Mouse (Mus musculus): ENCODE measurements around the gene Zfp933.

Gene Zfp933

DNA sequence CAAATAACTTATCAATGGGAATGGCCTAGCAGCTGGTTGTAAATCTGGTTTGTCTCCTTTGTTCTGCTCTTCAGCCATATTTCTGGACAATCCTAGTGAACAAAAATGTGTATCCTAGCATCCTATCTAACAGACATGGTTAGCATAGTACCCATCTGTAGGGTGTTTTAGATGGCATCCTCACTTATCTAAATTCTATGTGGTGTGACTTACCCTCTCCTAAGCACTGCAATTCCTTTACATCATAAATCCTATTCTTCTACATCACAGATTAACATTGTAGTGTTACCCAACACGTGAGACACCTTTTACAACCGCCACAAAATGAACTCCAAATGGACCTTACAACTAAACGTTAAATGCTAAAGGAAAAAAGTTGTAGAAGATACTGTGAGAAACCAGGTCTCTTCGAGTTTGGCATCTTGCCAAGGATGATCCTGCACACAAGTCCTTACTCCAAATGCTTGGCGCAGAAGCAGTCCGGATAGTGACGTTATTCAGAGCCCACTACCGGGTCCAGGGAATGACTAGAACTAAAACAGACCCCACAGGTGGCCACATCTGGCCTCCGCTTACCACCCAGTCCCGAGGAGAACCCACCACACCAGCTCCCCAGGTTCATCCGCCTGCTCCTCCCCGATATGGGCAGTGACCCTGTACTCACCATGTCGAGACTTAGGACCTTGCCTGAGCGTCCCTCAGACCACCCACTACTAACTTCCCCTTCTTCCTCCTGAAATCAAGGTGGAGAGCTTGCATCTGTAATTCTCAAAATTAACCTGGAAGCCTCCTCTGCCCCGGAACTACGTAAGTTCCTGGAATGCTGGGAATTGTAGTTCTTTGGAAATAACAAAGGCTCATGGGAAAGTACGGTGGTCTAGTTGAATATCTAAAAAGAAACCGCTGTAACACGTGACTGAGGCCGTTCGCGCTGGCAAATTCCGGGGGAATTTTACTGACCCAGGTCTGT is at the start of gene Zfp933:
TSS of gene Zfp933 (minus strand) at position 753 of the 970 bp plus-strand sequence.
- DNase-seq = peak; percentile 92

GRCm38 (mm10) chr4:147897348-147897747 is 49.2 kb upstream of the Zfp933 start:
- no peak for DNase-seq

DNA sequence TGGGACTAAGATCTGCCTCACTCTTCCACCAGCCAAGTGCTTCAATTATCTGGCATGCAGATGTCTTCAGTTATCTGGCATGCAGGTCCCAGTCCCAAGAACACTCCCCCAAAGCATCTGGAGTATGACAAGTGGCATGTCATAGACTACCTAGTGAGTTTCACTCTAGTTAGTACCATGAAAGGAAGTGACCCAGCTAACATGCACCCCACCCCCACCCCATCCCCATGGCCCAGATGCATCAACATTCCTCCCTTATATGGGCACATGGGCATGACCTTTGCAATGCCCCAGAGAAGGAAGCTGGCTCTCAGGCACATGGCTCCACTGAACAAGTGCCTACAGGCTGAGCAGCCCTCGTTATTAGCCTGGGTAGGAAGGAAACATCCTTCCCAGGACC is 48.2 kb upstream of the Zfp933 start:
- DNase-seq = no peak

- no peak for DNase-seq
Measured at GRCm38 (mm10) chr4:147895815-147896330, 47.7 kb upstream of the Zfp933 start.

DNA sequence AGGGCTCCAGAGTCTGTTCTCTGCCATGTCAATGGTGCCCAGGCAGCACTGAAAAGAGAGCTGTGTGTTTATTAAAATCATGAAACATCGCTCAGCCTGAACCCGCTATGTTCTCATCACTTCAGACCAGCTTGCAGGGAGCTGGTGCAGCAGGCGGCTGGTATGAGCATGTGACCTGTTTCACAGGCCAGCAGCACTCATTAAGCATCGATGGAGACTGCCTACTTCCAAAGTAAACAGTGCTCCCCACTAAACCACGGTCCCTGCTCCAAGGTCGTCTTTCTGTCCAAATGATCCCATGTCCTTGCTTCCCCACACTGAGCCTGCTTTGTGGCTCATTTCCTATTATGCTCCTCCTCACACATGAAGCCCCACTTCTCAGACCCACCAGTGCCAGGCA is 42.2 kb upstream of the Zfp933 start:
- no peak for DNase-seq

DNA sequence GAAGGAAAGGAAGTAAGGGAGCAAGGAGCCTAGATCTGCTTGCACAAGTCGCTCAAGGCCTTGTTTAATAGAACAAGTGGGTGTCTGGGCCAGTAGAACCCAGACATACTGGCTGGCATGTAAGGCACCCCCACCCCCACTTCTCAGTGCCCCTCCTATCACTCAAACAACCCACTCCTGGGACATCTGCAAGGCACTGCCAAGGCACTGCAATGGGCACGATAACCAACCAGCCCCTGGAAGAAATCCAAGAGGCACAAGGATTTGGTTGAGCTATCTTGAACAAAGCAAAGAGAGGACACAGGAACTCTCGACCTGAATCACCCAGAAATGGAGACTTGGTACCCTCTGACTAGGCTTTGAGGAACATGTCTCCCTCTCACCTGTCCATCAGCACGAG is 40.1 kb upstream of the Zfp933 start:
- DNase-seq = no peak

DNA sequence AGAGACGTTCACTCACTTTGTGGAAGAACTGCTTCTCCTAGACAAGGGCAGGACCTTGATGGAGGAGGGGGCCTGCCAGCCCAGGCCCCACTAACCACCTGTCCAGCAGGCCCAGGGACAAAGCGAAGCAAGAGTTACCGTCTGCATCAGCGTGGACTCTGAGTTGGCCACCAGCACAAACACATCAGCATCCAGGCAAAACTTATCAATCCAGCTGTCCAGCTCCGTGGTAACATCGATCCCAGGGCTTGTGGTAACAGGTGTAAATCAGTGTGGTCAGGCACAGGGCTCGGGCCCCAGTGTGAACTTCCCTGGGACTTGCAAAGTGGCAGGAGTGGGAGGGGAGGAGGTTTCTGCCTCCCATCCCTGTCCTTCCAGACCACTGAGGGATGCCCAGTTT is 39.1 kb upstream of the Zfp933 start:
- DNase-seq = no peak

- DNase-seq = no peak
Measured at GRCm38 (mm10) chr4:147886158-147886557, 38.0 kb upstream of the Zfp933 start.

GRCm38 (mm10) chr4:147884138-147884537 is 36.0 kb upstream of the Zfp933 start:
- DNase-seq = no peak

GRCm38 (mm10) chr4:147883041-147883440 is 34.9 kb upstream of the Zfp933 start:
- no peak for DNase-seq

- DNase-seq = no peak
Measured at GRCm38 (mm10) chr4:147881792-147882191, 33.6 kb upstream of the Zfp933 start.

- DNase-seq = no peak
Measured at GRCm38 (mm10) chr4:147879865-147880264, 31.7 kb upstream of the Zfp933 start.

DNA sequence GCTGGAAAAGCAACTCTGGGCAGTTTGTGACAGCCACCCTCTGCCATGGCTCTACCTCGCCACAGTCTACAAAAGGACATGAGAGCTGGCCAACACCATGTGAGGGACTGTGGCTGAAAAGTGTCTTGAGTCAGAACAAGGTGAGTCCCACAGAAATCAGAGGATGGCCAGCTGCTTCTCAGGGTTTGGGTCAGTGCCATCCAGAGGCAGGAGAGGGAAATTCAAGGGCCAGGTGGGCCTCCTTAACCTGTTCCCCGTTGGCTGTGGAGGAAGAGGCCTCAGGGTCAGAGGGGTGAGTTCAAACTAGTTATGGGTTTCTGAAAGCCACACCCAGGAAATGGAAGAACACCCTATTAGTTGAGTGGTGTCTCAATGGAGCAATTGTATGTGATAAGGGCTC is 31.3 kb upstream of the Zfp933 start:
- DNase-seq = no peak

- no peak for DNase-seq
Measured at GRCm38 (mm10) chr4:147878537-147878936, 30.4 kb upstream of the Zfp933 start.

GRCm38 (mm10) chr4:147875852-147876575 is 27.8 kb upstream of the Zfp933 start:
- DNase-seq = no peak

- DNase-seq = no peak
Measured at GRCm38 (mm10) chr4:147869238-147869637, 21.1 kb upstream of the Zfp933 start.

GRCm38 (mm10) chr4:147868450-147869031 is 20.4 kb upstream of the Zfp933 start, which contains the start of the genes Miip and Fv1:
TSS of gene Miip (minus strand) at chr4:147868816.
TSS of gene Fv1 (plus strand) at chr4:147868979.
- DNase-seq = peak; percentile 99

- DNase-seq = peak; percentile 23
Measured at GRCm38 (mm10) chr4:147867563-147868449, 19.6 kb upstream of the Zfp933 start.

DNA sequence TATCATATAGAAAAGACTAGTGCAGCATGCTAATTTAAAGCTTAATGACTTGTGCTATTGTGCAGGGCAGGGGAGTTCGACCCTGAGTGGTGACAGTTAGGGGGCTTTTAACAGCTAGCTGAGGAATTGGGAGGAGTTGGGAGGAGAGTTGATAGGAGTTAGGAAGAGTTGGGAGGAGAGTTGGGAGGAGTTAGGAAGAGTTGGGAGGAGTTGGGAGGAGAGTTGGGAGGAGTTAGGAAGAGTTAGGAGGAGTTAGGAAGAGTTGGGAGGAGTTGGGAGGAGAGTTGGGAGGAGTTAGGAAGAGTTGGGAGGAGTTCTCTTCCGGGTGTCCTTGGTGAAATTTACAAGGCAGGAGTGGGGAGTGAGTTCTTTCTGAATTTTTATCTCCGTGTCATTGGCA is 18.6 kb upstream of the Zfp933 start:
- peak; percentile 4 for DNase-seq

- no peak for DNase-seq
Measured at GRCm38 (mm10) chr4:147866056-147866455, 17.9 kb upstream of the Zfp933 start.

DNA sequence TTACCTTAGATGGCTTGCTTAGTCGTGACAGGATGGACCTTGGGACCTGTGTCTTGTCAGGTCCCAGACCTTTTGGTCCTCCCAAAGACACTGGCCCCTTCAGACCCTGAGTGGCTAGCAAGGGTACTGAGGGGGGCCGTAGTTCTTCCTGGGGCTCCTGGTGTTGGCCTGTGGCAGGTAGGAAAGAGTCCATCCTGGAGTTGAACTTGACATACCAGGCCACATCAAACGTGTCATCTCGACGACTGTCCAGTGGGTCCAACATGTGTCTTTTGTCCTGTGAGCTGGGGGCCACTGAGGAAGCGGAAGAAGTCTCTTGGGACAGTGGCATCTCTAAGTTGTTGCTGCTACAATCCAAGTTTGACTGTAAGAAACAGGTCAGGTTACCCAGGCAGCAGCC is 17.5 kb upstream of the Zfp933 start:
- no peak for DNase-seq

GRCm38 (mm10) chr4:147862051-147862450 is 13.9 kb upstream of the Zfp933 start:
- DNase-seq = no peak

Measured in lung, postnatal 36 days (tissue).